ENCODE assay signal across 14 mouse cellular contexts in the genomic region with DNA sequence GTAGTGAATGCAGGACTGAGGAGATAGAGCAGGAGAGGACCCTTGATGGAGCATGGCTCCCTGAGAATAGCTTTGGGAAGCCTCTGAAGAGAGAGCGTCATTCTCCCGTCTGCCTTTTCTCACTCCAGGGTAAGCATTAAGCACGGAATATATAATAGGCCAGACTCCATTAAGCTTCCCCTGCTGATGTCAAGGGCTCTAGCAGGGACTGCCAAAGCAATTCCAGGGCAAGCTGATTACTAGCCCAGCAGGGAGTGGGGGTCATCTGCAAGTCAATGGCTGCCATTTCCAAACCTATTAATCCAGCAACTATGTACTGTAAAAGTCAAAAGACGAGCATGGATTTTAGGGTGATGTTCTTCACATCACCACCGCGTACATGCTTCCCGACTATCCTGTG.
DNase-seq lines count a peak whose midpoint lies in the region; ATAC-seq and TF ChIP-seq lines count a peak whose summit lies in the region.
"Had no signal": no experiment of that assay in that cellular context is flagged by ENCODE, and none has a peak within 500 bp of the region (broad histone marks: within the 10 kb centered on the region; RNA-seq: fewer than 3 reads in every experiment).

No protein-coding gene starts in this region.

- no peak overlapping the region for H3K9ac ChIP-seq in forebrain, embryonic 12.5 days
- no peak overlapping the region for H3K9ac ChIP-seq in forebrain, embryonic 11.5 days (ENCODE audit: low read length)
- H3K9ac ChIP-seq in hindbrain, postnatal 0 days (replicated peaks; ENCODE audit: low read length) = no peak overlapping the region
- no peak overlapping the region for H3K9ac ChIP-seq in neural tube, embryonic 13.5 days
- H3K9ac ChIP-seq: liver, embryonic 15.5 days had no signal

- H3K4me1 ChIP-seq in forebrain, embryonic 12.5 days = peaks cover 12% of the 10 kb centered on the region
- peaks cover 5% of the 10 kb centered on the region; the same call in 1 of the 2 replicates for H3K4me1 ChIP-seq in forebrain, embryonic 11.5 days (replicated peaks; ENCODE audit: control insufficient read depth, insufficient read depth, low read length)
- peaks cover 7% of the 10 kb centered on the region; the same call in 1 of the 2 replicates for H3K4me1 ChIP-seq in hindbrain, postnatal 0 days (ENCODE audit: insufficient read depth, low read length)
- H3K4me1 ChIP-seq in neural tube, embryonic 13.5 days (replicated peaks) = peaks cover 30% of the 10 kb centered on the region
- H3K4me1 ChIP-seq: liver, embryonic 15.5 days had no signal

- peak overlapping the region; percentile 65; the same call in 1 of the 2 replicates for H3K27ac ChIP-seq in forebrain, embryonic 12.5 days
- H3K27ac ChIP-seq in forebrain, embryonic 11.5 days (ENCODE audit: low read depth, low read length) = no peak overlapping the region
- H3K27ac ChIP-seq in hindbrain, postnatal 0 days = no peak overlapping the region
- peak overlapping the region; percentile 74 for H3K27ac ChIP-seq in neural tube, embryonic 13.5 days (replicated peaks)
- H3K27ac ChIP-seq: liver, embryonic 15.5 days; stomach, postnatal 0 days had no signal

- no peak for TF ChIP-seq CTCF in hindbrain, postnatal 0 days (IDR thresholded peaks at IDR 0.05; ENCODE audit: low read depth)

- ATAC-seq in forebrain, embryonic 12.5 days (ENCODE audit: low FRiP score) = peak; percentile 58; the same call in 1 of the 2 replicates
- ATAC-seq in forebrain, embryonic 11.5 days (replicated peaks; ENCODE audit: low FRiP score) = no peak
- peak; percentile 35; the same call in 1 of the 2 replicates for ATAC-seq in hindbrain, postnatal 0 days
- ATAC-seq in neural tube, embryonic 13.5 days (ENCODE audit: low read depth) = peak; percentile 82
- ATAC-seq: intestine, postnatal 0 days had no signal

- H3K4me3 ChIP-seq in forebrain, embryonic 12.5 days (replicated peaks) = no peak overlapping the region
- H3K4me3 ChIP-seq in forebrain, embryonic 11.5 days (ENCODE audit: low read depth, low read length) = no peak overlapping the region
- no peak overlapping the region for H3K4me3 ChIP-seq in hindbrain, postnatal 0 days (ENCODE audit: low read length)
- no peak overlapping the region for H3K4me3 ChIP-seq in neural tube, embryonic 13.5 days
- H3K4me3 ChIP-seq: liver, embryonic 15.5 days had no signal

- no peaks in the 10 kb centered on the region for H3K9me3 ChIP-seq in forebrain, embryonic 12.5 days
- no peaks in the 10 kb centered on the region for H3K9me3 ChIP-seq in forebrain, embryonic 11.5 days (ENCODE audit: control insufficient read depth, low read length)
- H3K9me3 ChIP-seq in hindbrain, postnatal 0 days (ENCODE audit: low read length) = no peaks in the 10 kb centered on the region
- no peaks in the 10 kb centered on the region for H3K9me3 ChIP-seq in neural tube, embryonic 13.5 days
- H3K9me3 ChIP-seq: liver, embryonic 15.5 days had no signal

- DNase-seq in forebrain, embryonic 11.5 days (ENCODE audit: low spot score) = no peak
- peak; percentile 55 for DNase-seq in ZHBTc4 (ENCODE audit: low read depth, low spot score)
- peak; percentile 31 for DNase-seq in hindbrain, postnatal 0 days (ENCODE audit: low spot score)
- DNase-seq in T-cell, adult 2 months (ENCODE audit: low spot score) = no peak
- DNase-seq in right cerebral cortex, adult 2 months (ENCODE audit: low spot score in 2 of 2) = no peak
- DNase-seq: cerebellum, adult 2 months; heart, postnatal 14 days; kidney, postnatal 14 days; thymus, postnatal 4 days had no signal

- H3K27me3 ChIP-seq in forebrain, embryonic 12.5 days = no peaks in the 10 kb centered on the region
- no peaks in the 10 kb centered on the region for H3K27me3 ChIP-seq in forebrain, embryonic 11.5 days (ENCODE audit: control insufficient read depth, insufficient read depth, low read length)
- no peaks in the 10 kb centered on the region for H3K27me3 ChIP-seq in hindbrain, postnatal 0 days (ENCODE audit: insufficient read depth, low read length)
- H3K27me3 ChIP-seq in neural tube, embryonic 13.5 days = no peaks in the 10 kb centered on the region
- H3K27me3 ChIP-seq: liver, embryonic 15.5 days had no signal

- WGBS in forebrain, embryonic 12.5 days = 29% methylated on average over 7 of the region's 7 CpGs
- 30% methylated on average over 7 of the region's 7 CpGs for WGBS in forebrain, embryonic 11.5 days
- WGBS in hindbrain, postnatal 0 days = 40% methylated on average over 7 of the region's 7 CpGs
- 18% methylated on average over 7 of the region's 7 CpGs for WGBS in neural tube, embryonic 13.5 days

- no peaks in the 10 kb centered on the region for H3K36me3 ChIP-seq in forebrain, embryonic 12.5 days (replicated peaks)
- H3K36me3 ChIP-seq in forebrain, embryonic 11.5 days (ENCODE audit: control insufficient read depth, insufficient read depth, low read length) = no peaks in the 10 kb centered on the region
- no peaks in the 10 kb centered on the region for H3K36me3 ChIP-seq in hindbrain, postnatal 0 days (ENCODE audit: insufficient read depth, low read length)
- H3K36me3 ChIP-seq in neural tube, embryonic 13.5 days = no peaks in the 10 kb centered on the region
- H3K36me3 ChIP-seq: liver, embryonic 15.5 days had no signal

- no peak overlapping the region for H3K4me2 ChIP-seq in forebrain, embryonic 12.5 days
- no peak overlapping the region for H3K4me2 ChIP-seq in forebrain, embryonic 11.5 days (ENCODE audit: low read depth, low read length, severe bottlenecking)
- no peak overlapping the region for H3K4me2 ChIP-seq in hindbrain, postnatal 0 days (ENCODE audit: low read depth, low read length)
- H3K4me2 ChIP-seq in neural tube, embryonic 13.5 days = no peak overlapping the region
- H3K4me2 ChIP-seq: liver, embryonic 15.5 days had no signal

Comparison
In these comparisons a context has a peak if more than half of its experiments do, and no peak if none do; other contexts are left out.
1. H3K27ac ChIP-seq: peak in forebrain, embryonic 12.5 days (single experiment) and neural tube, embryonic 13.5 days (single experiment); none in forebrain, embryonic 11.5 days (single experiment) and hindbrain, postnatal 0 days (single experiment).
2. DNase-seq: peak in ZHBTc4 (single experiment) and hindbrain, postnatal 0 days (single experiment); none in forebrain, embryonic 11.5 days (single experiment), T-cell, adult 2 months (single experiment) and right cerebral cortex, adult 2 months (0 of 2).